Mouse (Mus musculus) gastrocnemius, adult 8-10 months (tissue): ENCODE data around the gene Gm10382. TPM values are rescaled to one million over a fixed set of nuclear protein-coding genes. Genes with fewer than 3 reads are reported as not detected.

Experiments
- DNase-seq, 2 experiments: peaks; one replicate each; pipeline ENCODE4 v3.0.0; 2022; ENCODE audit warnings: low spot score in 2 of 2
- total RNA-seq, 4 experiments: library from RNA; stranded (reverse); gene quantifications; 2 replicates each; pipeline ENCODE4 v1.2.4; 2022

Gm10382 gene
- total RNA-seq: under 1 TPM in 2 of 4 experiments, not detected in 2; 0.31 to 0.34 TPM

- DNase-seq: peak; percentile 73 to 82
Observed at GRCm38 (mm10) chr5:125389131-125389578, at the start of gene Gm10382. Gene Gm10382 (plus strand): TSS chr5:125389322.

DNA sequence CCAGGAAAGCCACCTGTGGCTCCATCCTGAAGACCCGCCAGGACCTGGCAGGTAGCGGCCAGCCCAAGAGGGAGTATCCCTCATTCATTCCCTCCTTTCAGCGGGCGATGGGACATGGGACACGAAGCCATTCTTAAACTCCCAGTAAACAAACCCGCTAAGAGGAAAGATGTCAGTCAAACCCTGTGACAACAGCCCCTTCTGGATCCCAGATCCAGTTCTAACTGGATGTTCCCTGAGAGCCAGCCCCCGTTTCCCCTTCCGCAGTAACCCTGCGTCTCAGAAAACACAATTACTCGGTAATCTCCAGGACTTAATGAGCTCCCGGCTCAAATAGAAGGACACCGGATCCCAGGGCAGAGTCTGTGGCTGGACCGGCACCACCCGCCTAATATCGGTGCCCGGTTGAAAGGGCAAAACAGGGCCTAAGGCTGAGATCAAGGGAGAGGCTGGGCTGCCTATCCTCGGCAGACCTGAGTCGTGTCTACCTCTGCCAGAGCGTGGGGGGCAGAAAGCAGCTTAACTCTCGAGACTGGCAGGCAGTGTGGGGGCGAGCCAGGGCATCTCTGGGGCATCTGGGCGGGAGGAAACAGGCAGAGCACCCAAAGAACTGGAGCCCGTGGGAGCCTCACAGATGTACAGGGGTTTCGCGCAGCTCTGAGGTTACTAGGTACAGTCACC lies 49.1 kb upstream of the Gm10382 start:
- DNase-seq: no peak

DNA sequence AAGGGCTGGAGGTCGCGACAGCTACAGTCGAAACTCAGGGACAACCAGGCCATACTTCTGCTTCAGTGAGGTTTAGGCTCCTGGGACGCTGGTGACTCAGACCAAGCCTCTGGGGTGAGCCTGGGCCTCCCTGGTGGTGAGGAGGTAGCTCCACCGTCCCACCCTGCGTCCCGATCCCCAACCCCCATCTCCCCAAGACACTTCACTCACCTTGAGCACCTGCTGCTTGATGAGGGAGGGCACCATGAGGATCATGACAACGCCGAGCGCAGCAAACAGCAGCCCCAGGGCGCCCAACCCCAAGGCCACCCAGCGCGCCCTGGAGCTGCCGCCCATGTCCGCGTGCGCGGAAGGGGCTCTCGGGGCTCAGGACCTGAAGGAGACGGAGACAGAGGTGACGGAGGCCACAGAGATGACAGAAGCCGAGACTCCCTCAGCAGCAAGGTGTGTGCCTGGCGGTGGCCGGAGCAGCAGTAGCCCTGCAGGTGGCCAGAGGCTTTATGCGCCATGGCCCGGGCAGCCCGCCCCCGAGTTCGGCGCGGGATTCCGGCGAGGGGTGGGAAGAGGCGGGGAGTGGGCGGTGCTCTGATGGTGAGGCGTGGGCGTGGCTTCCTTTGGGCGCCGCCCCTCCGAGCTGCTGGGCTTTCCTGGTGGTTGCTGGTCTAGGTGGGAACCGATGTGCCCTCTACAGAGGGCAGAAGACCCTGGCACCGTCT lies 48.4 kb upstream of the Gm10382 start, which contains the start of gene Scarb1:
Scarb1 (minus strand) TSS at position 548 of the 716 bp plus-strand sequence.
- peak; percentile 76 for DNase-seq

DNA sequence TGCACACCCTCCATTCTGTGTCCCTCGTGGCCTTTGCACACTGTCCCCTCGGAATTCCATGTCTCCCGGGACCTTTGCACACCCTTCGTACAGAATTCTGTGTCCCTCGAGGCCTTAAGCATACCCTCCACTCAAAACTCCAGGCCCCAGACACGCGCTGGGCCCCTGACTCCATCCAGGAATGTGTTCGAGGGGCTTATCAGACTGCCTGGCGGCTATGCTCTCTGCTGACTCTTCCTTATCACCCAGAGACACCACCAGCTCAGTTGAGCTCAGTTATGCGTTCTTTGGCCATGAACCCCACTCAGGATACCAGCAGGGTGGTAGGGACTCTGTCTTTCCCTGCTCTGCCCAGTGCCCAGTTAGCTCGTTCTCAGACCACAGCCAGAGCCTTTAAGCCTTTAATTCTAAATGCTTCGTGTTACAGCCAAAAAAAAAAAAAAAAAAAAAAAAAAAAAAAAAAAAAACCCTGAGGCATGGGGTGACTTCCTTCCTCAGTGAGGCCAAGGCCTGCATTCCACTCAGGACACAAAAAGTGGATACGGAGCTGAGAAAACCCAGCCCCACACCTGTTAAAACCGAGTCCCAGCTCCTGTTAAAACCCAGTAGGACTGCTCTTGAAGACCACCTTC lies 47.5 kb upstream of the Gm10382 start:
- no peak for DNase-seq

- DNase-seq: no peak
Observed at GRCm38 (mm10) chr5:125344296-125344695, 44.8 kb upstream of the Gm10382 start.

GRCm38 (mm10) chr5:125348067-125348466 lies 41.1 kb upstream of the Gm10382 start:
- no peak for DNase-seq

DNA sequence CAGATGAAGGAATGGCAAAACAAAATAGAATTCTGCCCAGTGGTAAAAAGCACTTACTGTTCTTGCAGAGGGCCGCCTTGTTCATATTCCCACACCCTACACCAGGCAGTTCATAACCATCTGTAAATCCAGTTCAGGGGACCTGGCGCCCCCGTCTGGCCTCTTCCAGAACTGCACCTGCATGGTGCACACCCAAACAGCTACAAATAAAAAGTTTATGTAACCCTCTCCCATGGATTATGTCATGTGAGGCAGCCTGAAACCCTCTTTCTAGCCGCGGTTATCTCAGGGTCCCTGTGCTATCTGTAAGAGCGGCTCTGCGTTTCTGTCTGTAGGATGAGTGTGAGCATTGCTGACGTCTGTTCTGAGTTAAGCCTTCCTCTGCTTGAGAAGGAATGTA lies 40.6 kb upstream of the Gm10382 start:
- peak in 1 of 2 experiments; percentile 32 for DNase-seq

- no peak for DNase-seq
Observed at GRCm38 (mm10) chr5:125349391-125349790, 39.7 kb upstream of the Gm10382 start.

DNA sequence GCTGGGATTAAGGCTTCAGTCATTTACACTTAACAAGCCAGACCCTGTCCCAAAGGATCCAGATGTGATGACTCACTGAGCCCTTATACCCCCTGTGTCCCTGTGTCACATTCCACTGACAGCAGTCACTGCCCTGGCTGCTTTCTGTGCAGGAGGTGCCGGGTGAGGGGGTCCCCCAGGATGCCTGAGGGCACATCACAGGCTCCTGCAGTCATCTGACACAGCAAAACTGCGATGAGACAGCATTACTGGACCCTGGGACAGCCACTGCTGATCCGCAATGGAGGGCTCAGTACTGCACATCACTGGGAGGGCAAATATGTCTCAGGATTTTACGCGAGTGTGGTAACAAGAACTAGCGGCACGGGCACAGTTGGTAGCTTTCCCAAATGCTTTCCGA lies 38.1 kb upstream of the Gm10382 start:
- no peak for DNase-seq

DNA sequence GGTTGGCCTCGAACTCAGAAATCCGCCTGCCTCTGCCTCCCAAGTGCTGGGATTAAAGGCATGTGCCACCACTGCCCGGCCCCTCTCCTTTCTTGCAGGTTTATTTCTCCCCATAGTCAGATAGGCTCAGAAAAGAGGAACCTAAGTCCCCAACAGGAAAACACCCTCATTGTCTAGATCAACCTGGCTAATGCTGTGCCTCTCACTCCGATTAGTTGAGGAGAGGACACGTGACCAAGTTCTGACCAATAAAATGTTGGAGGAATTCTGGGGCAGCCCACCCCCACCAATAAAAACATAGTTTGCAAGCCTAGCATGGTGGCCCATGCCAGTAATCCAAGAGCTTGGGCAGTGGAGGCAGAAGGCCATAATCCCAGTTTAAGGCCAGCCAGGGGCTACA lies 37.2 kb upstream of the Gm10382 start:
- no peak for DNase-seq

- DNase-seq: no peak
Observed at GRCm38 (mm10) chr5:125352781-125353294, 36.3 kb upstream of the Gm10382 start.

DNA sequence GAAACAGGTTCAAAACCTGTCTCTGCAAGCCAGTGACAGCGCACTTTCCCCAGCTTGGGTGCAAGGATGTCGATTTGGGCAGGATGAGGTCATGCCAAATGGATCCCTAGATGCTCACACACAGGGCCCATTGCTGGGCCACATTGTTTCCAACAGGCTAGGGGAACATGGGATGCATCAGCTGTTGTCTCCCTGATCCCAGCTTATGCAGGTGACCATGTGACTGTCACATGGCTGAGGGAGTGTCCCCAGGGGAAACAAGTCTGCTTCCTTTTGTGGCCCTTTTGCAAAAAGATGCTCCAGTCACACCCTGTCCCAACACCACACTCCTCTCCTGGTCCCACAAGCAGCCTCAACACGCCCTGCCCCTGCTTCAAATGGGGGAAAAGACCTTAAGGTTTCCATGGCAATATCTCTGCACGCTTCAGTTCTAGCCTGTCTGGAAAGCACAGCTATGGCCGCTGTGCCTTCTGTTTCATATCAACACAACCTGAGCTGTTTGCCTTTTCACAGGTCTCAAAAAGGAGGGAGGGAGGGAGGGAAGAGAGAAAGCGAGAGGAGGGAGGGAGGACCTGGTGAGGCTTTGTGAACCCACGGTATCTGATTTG lies 34.1 kb upstream of the Gm10382 start:
- DNase-seq: no peak

- DNase-seq: no peak
Observed at GRCm38 (mm10) chr5:125355650-125356049, 33.5 kb upstream of the Gm10382 start.

DNA sequence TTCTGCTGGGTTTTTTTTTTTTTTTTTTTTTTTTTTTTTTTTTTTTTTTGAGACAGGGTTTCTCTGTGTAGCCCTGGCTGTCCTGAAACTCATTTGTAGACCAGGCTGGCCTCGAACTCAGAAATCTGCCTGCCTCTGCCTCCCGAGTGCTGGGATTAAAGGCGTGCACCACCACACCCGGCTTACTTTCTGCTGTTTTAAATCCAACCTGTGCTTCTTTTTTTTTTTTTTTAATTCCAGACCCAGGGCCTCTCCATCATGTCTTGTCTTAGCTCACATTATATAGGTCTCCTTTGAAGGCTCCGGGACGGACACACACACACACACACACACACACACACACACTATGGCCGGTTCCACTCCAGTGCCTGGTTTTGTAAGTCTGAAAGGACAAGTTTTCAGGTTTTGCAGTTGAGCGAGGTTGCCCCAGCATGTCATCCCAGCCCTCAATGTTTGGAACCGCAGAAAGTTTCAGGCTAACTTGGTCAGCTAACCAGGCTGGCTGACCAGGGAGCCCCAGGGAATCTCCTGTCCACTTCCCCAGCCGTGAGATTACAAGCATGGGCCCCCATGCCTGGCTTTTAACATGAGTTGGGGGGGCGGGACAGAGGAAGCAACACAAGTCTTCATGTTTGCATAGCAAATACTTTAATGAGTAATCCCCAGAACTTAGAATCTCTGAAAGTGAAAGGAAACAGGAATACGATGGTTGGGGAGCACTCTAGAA lies 31.4 kb upstream of the Gm10382 start:
- no peak for DNase-seq

GRCm38 (mm10) chr5:125358270-125358608 lies 30.9 kb upstream of the Gm10382 start:
- DNase-seq: no peak

- no peak for DNase-seq
Observed at GRCm38 (mm10) chr5:125360566-125360965, 28.6 kb upstream of the Gm10382 start.

GRCm38 (mm10) chr5:125360981-125361510 lies 28.1 kb upstream of the Gm10382 start:
- DNase-seq: no peak

DNA sequence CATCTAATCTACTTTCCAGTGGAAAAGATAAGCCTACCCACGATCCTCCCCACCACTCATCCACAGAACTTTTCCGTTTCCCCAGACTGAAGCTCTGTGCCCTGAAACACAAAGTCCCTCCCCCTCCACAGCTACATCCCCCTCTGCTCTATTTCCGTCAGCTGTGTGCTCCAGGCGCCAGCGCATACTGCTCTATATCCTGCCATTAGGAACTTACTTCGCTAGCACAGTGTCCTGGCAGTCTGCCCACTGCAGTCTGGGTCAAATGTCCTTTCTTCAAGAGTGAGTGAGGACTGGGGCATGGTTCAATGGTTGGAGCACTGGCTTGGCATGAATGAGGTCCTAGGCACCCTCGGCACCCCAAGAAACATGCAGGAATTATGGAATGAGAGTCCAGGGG lies 25.2 kb upstream of the Gm10382 start:
- DNase-seq: no peak

DNA sequence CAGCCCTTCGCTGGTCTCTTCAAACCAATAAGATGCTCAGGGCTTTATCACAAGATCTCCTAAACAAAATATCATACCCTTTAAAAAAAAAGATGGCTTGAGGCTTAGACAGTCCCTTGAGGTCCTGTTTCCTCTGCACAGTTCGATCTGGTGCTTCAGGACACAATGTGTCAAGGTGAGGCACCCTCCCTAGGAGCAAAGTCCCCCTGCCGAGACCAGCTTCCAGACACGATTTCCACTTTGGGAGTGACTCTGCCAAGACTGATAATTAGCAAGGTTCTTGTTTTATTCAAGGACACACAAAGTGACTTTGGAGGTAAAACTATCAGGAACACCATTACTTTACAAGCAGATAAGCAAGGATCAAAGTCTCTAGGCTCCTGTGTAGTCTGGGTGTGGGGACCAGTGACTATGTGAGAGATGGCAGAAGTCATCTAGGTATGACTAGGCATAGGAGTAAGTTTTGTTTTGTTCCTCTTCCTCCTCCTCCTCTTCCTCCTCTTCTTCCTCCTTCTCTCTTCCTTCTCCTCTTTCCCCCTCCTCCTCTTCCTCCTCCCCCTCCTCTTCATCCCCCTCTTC lies 24.2 kb upstream of the Gm10382 start:
- DNase-seq: no peak

DNA sequence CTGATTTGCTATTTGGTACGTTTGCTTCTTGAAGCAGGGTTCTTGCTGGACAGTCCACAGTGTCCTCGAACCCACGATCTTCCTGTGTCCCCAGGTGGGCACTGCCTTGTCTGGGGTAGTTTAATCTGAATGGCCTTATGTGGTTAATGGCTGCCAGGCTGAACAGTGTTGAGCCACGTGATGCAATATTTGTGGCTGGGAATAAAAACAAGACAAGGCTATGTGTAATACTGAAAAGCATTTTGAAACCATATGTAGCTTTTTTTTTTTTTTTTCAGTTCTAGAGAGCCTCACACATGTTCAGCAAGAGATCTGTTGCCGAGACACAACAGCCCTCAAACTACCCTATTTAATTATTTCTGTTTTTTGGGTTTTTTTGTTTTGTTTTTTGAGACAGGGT lies 21.0 kb upstream of the Gm10382 start:
- no peak for DNase-seq
